Mouse (Mus musculus) cerebellum, adult 2 months (tissue): ENCODE measurements around the gene Gm11627.

ENCODE experiments used
- CTCF ChIP-seq: fragments of 200-500 bp; IDR thresholded peaks from 2 replicates; pipeline ENCODE4 v1.5.1; 2011; ENCODE audit warnings: low read depth, mild to moderate bottlenecking, control low read depth, low read length, moderate library complexity, borderline replicate concordance; ENCODE audit not compliant: insufficient read depth
- POLR2A ChIP-seq: fragments of 200-500 bp; IDR thresholded peaks from 2 replicates; pipeline ENCODE4 v1.6.1; 2011; ENCODE audit warnings: low read length, control low read depth, borderline replicate concordance; ENCODE audit not compliant: insufficient read depth

DNA sequence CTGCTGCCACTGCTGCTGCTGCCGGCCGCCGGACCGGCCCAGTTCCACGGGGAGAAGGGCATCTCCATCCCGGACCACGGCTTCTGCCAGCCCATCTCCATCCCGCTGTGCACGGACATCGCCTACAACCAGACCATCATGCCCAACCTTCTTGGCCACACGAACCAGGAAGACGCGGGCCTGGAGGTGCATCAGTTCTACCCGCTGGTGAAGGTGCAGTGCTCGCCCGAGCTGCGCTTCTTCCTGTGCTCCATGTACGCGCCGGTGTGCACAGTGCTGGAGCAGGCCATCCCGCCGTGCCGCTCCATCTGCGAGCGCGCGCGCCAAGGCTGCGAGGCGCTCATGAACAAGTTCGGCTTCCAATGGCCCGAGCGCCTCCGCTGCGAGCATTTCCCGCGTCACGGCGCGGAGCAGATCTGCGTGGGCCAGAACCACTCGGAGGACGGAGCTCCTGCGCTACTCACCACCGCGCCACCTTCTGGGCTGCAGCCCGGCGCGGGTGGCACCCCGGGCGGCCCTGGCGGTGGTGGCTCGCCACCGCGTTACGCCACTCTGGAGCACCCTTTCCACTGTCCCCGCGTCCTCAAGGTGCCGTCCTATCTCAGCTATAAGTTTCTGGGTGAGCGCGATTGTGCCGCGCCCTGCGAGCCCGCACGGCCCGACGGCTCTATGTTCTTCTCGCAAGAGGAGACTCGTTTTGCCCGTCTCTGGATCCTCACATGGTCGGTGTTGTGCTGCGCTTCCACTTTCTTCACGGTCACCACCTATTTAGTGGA is 25.7 kb upstream of the Gm11627 start:
- TF ChIP-seq CTCF (no peak), POLR2A (no peak)
